Mouse (Mus musculus) telencephalon, adult 2 months (tissue): Measurements from ENCODE around the gene Adat1.

ENCODE experiments used
- DNase-seq: peaks from one replicate; pipeline ENCODE4 v3.0.0-alpha.2; 2011; ENCODE audit warnings: low read depth, low spot score

The Adat1 gene

GRCm38 (mm10) chr8:111992013-111992702, at the start of gene Adat1:
Gene Adat1, minus strand, starts transcription at chr8:111992302.
- DNase-seq, result peak; percentile 92

GRCm38 (mm10) chr8:112037521-112037920, 45.4 kb upstream of the Adat1 start:
- DNase-seq, result no peak

GRCm38 (mm10) chr8:112034603-112035002, 42.5 kb upstream of the Adat1 start:
- DNase-seq, result peak; percentile 11

- no peak for DNase-seq
Measured at GRCm38 (mm10) chr8:112033071-112033470, 41.0 kb upstream of the Adat1 start.

- DNase-seq, result no peak
Measured at GRCm38 (mm10) chr8:112030663-112031062, 38.6 kb upstream of the Adat1 start.

GRCm38 (mm10) chr8:112029455-112029854, 37.4 kb upstream of the Adat1 start:
- no peak for DNase-seq

- peak; percentile 4 for DNase-seq
Measured at GRCm38 (mm10) chr8:112014936-112015335, 22.8 kb upstream of the Adat1 start, which contains the start of gene Gm6793. Gene Gm6793, minus strand, starts transcription at chr8:112015036.

- DNase-seq, result peak; percentile 4
Measured at GRCm38 (mm10) chr8:112011816-112012242, 19.7 kb upstream of the Adat1 start.

- DNase-seq, result peak; percentile 92
Measured at GRCm38 (mm10) chr8:112010997-112011815, 19.1 kb upstream of the Adat1 start, which contains the start of the genes Kars and Terf2ip. Gene Kars, minus strand, starts transcription at chr8:112011323. Gene Terf2ip, plus strand, starts transcription at chr8:112011398.

- no peak for DNase-seq
Measured at GRCm38 (mm10) chr8:112009558-112009957, 17.5 kb upstream of the Adat1 start.

- no peak for DNase-seq
Measured at GRCm38 (mm10) chr8:112007669-112008068, 15.6 kb upstream of the Adat1 start.

GRCm38 (mm10) chr8:112005601-112006000, 13.5 kb upstream of the Adat1 start:
- peak; percentile 53 for DNase-seq

- DNase-seq, result no peak
Measured at GRCm38 (mm10) chr8:112004754-112005153, 12.7 kb upstream of the Adat1 start.

- no peak for DNase-seq
Measured at GRCm38 (mm10) chr8:111992703-111993039, 569 bp upstream of the Adat1 start.

GRCm38 (mm10) chr8:111991278-111991677, 824 bp downstream of the Adat1 start:
- no peak for DNase-seq

GRCm38 (mm10) chr8:111989911-111990310, 2.2 kb downstream of the Adat1 start:
- DNase-seq, result no peak

GRCm38 (mm10) chr8:111984511-111984910, 7.6 kb downstream of the Adat1 start:
- DNase-seq, result no peak

- no peak for DNase-seq
Measured at GRCm38 (mm10) chr8:111982116-111982515, 10.0 kb downstream of the Adat1 start.

GRCm38 (mm10) chr8:111978147-111978546, 14.0 kb downstream of the Adat1 start:
- DNase-seq, result no peak

GRCm38 (mm10) chr8:111976326-111976725, 15.8 kb downstream of the Adat1 start:
- no peak for DNase-seq

GRCm38 (mm10) chr8:111975706-111976105, 16.4 kb downstream of the Adat1 start:
- DNase-seq, result no peak

GRCm38 (mm10) chr8:111974138-111974537, 18.0 kb downstream of the Adat1 start:
- DNase-seq, result no peak

GRCm38 (mm10) chr8:111968991-111969390, 23.1 kb downstream of the Adat1 start:
- DNase-seq, result no peak
